Mouse (Mus musculus): ENCODE measurements around the gene Atxn3. TPM values are rescaled to one million over a fixed set of nuclear protein-coding genes. Genes with fewer than 3 reads are reported as not detected.

Gene Atxn3
- polyA plus RNA-seq (2015; fragmentation: Nextera tagmentation; extraction: Ambion mirVana): 12.0 and 12.2 TPM in 2 replicates

- peak within 1 kb of the TSS; percentile 79 for H3K9ac ChIP-seq
- peak within 1 kb of the TSS; percentile 73 for H3K4me3 ChIP-seq (replicated peaks)
- under 1% methylated on average over 54 of the region's 54 CpGs for WGBS
- peak within 1 kb of the TSS; percentile 58 for H3K4me2 ChIP-seq (replicated peaks)
- ATAC-seq (ENCODE audit: insufficient number of reproducible peaks, low FRiP score, low TSS enrichment, low read depth): peak; percentile 99
- H3K27ac ChIP-seq (replicated peaks): peak within 1 kb of the TSS; percentile 80
- no peaks in the 10 kb centered on the region for H3K36me3 ChIP-seq
- peaks cover 10% of the 10 kb centered on the region; the same call in 1 of the 2 replicates for H3K4me1 ChIP-seq
- H3K27me3 ChIP-seq: no peaks in the 10 kb centered on the region
- no peaks in the 10 kb centered on the region for H3K9me3 ChIP-seq (replicated peaks)
Measured at GRCm38 (mm10) chr12:101957942-101958544, at the start of gene Atxn3. Gene Atxn3, minus strand, starts transcription at chr12:101958246.

GRCm38 (mm10) chr12:102000785-102001184, 42.7 kb upstream of the Atxn3 start:
- Histone ChIP-seq H3K9ac (no peak overlapping the region), H3K4me1 (no peaks in the 10 kb centered on the region), H3K4me2 (replicated peaks) (no peak overlapping the region), H3K27ac (replicated peaks) (no peak overlapping the region), H3K9me3 (replicated peaks) (no peaks in the 10 kb centered on the region), H3K36me3 (peaks cover 68% of the 10 kb centered on the region), H3K4me3 (replicated peaks) (no peak overlapping the region), H3K27me3 (no peaks in the 10 kb centered on the region)
- 94% methylated on average over 11 of the region's 11 CpGs for WGBS
- ATAC-seq (ENCODE audit: insufficient number of reproducible peaks, low FRiP score, low TSS enrichment, low read depth): no peak

- Histone ChIP-seq H3K4me2 (replicated peaks) (no peak overlapping the region), H3K9me3 (replicated peaks) (no peaks in the 10 kb centered on the region), H3K9ac (no peak overlapping the region), H3K27ac (replicated peaks) (no peak overlapping the region), H3K27me3 (no peaks in the 10 kb centered on the region), H3K4me1 (no peaks in the 10 kb centered on the region), H3K36me3 (peaks cover 68% of the 10 kb centered on the region), H3K4me3 (replicated peaks) (no peak overlapping the region)
- ATAC-seq (ENCODE audit: insufficient number of reproducible peaks, low FRiP score, low TSS enrichment, low read depth): no peak
- 88% methylated on average over 5 of the region's 5 CpGs for WGBS
Measured at GRCm38 (mm10) chr12:101998929-101999328, 40.9 kb upstream of the Atxn3 start.

GRCm38 (mm10) chr12:101994576-101995467, 36.8 kb upstream of the Atxn3 start:
- no peak overlapping the region for H3K4me3 ChIP-seq (replicated peaks)
- no peak overlapping the region for H3K4me2 ChIP-seq (replicated peaks)
- H3K9ac ChIP-seq: no peak overlapping the region
- peaks cover 73% of the 10 kb centered on the region for H3K36me3 ChIP-seq
- no peaks in the 10 kb centered on the region for H3K9me3 ChIP-seq (replicated peaks)
- no peaks in the 10 kb centered on the region for H3K27me3 ChIP-seq
- H3K4me1 ChIP-seq: no peaks in the 10 kb centered on the region
- no peak overlapping the region for H3K27ac ChIP-seq (replicated peaks)
- 92% methylated on average over 8 of the region's 8 CpGs for WGBS
- ATAC-seq (ENCODE audit: insufficient number of reproducible peaks, low FRiP score, low TSS enrichment, low read depth): no peak

- H3K27me3 ChIP-seq: no peaks in the 10 kb centered on the region
- H3K4me2 ChIP-seq (replicated peaks): no peak overlapping the region
- H3K27ac ChIP-seq (replicated peaks): no peak overlapping the region
- no peak overlapping the region for H3K4me3 ChIP-seq (replicated peaks)
- no peak for ATAC-seq (ENCODE audit: insufficient number of reproducible peaks, low FRiP score, low TSS enrichment, low read depth)
- H3K9me3 ChIP-seq (replicated peaks): no peaks in the 10 kb centered on the region
- WGBS: 83% methylated on average over 6 of the region's 6 CpGs
- no peak overlapping the region for H3K9ac ChIP-seq
- H3K4me1 ChIP-seq: no peaks in the 10 kb centered on the region
- peaks cover 85% of the 10 kb centered on the region for H3K36me3 ChIP-seq
Measured at GRCm38 (mm10) chr12:101987659-101988058, 29.6 kb upstream of the Atxn3 start.

GRCm38 (mm10) chr12:101985110-101985509, 27.1 kb upstream of the Atxn3 start:
- 42% methylated on average over 3 of the region's 3 CpGs for WGBS
- no peak overlapping the region for H3K9ac ChIP-seq
- no peak overlapping the region for H3K4me3 ChIP-seq (replicated peaks)
- H3K4me1 ChIP-seq: no peaks in the 10 kb centered on the region
- H3K9me3 ChIP-seq (replicated peaks): no peaks in the 10 kb centered on the region
- H3K4me2 ChIP-seq (replicated peaks): no peak overlapping the region
- peaks cover 65% of the 10 kb centered on the region for H3K36me3 ChIP-seq
- ATAC-seq (ENCODE audit: insufficient number of reproducible peaks, low FRiP score, low TSS enrichment, low read depth): no peak
- H3K27ac ChIP-seq (replicated peaks): no peak overlapping the region
- H3K27me3 ChIP-seq: no peaks in the 10 kb centered on the region

GRCm38 (mm10) chr12:101982977-101983376, 24.9 kb upstream of the Atxn3 start:
- no peaks in the 10 kb centered on the region for H3K9me3 ChIP-seq (replicated peaks)
- ATAC-seq (ENCODE audit: insufficient number of reproducible peaks, low FRiP score, low TSS enrichment, low read depth): no peak
- WGBS: 92% methylated on average over 9 of the region's 9 CpGs
- H3K27ac ChIP-seq (replicated peaks): no peak overlapping the region
- peaks cover 4% of the 10 kb centered on the region; the same call in 1 of the 2 replicates for H3K4me1 ChIP-seq
- no peaks in the 10 kb centered on the region for H3K27me3 ChIP-seq
- H3K9ac ChIP-seq: no peak overlapping the region
- H3K4me2 ChIP-seq (replicated peaks): no peak overlapping the region
- peaks cover 48% of the 10 kb centered on the region for H3K36me3 ChIP-seq
- no peak overlapping the region for H3K4me3 ChIP-seq (replicated peaks)

GRCm38 (mm10) chr12:101981559-101981958, 23.5 kb upstream of the Atxn3 start:
- 94% methylated on average over 2 of the region's 2 CpGs for WGBS
- no peak for ATAC-seq (ENCODE audit: insufficient number of reproducible peaks, low FRiP score, low TSS enrichment, low read depth)

GRCm38 (mm10) chr12:101980266-101980665, 22.2 kb upstream of the Atxn3 start:
- no peak overlapping the region for H3K27ac ChIP-seq (replicated peaks)
- H3K27me3 ChIP-seq: no peaks in the 10 kb centered on the region
- no peaks in the 10 kb centered on the region for H3K9me3 ChIP-seq (replicated peaks)
- peaks cover 15% of the 10 kb centered on the region for H3K4me1 ChIP-seq
- no peak overlapping the region for H3K9ac ChIP-seq
- H3K36me3 ChIP-seq: peaks cover 28% of the 10 kb centered on the region
- no peak overlapping the region for H3K4me3 ChIP-seq (replicated peaks)
- no peak for ATAC-seq (ENCODE audit: insufficient number of reproducible peaks, low FRiP score, low TSS enrichment, low read depth)
- H3K4me2 ChIP-seq (replicated peaks): no peak overlapping the region
- 71% methylated on average over 5 of the region's 5 CpGs for WGBS

More at GRCm38 (mm10) chr12:101981559-101981958, 23.5 kb upstream of the Atxn3 start:
- Histone ChIP-seq H3K4me2 (replicated peaks) (no peak overlapping the region), H3K9me3 (replicated peaks) (no peaks in the 10 kb centered on the region), H3K4me3 (replicated peaks) (no peak overlapping the region), H3K27me3 (no peaks in the 10 kb centered on the region), H3K4me1 (peaks cover 15% of the 10 kb centered on the region), H3K9ac (no peak overlapping the region), H3K27ac (replicated peaks) (no peak overlapping the region), H3K36me3 (peaks cover 36% of the 10 kb centered on the region)

GRCm38 (mm10) chr12:101979213-101979750, 21.2 kb upstream of the Atxn3 start:
- peaks cover 22% of the 10 kb centered on the region for H3K4me1 ChIP-seq

GRCm38 (mm10) chr12:101978588-101978987, 20.5 kb upstream of the Atxn3 start:
- Histone ChIP-seq H3K27ac (replicated peaks) (no peak overlapping the region), H3K4me3 (replicated peaks) (no peak overlapping the region), H3K9ac (no peak overlapping the region), H3K27me3 (no peaks in the 10 kb centered on the region), H3K4me2 (replicated peaks) (no peak overlapping the region), H3K36me3 (peaks cover 13% of the 10 kb centered on the region), H3K9me3 (replicated peaks) (no peaks in the 10 kb centered on the region), H3K4me1 (peaks cover 23% of the 10 kb centered on the region)
- ATAC-seq (ENCODE audit: insufficient number of reproducible peaks, low FRiP score, low TSS enrichment, low read depth): no peak
- WGBS: 77% methylated on average over 1 of the region's 1 CpGs

More at GRCm38 (mm10) chr12:101979213-101979750, 21.2 kb upstream of the Atxn3 start:
- Histone ChIP-seq H3K36me3 (peaks cover 20% of the 10 kb centered on the region), H3K27me3 (no peaks in the 10 kb centered on the region), H3K27ac (replicated peaks) (no peak overlapping the region), H3K4me3 (replicated peaks) (no peak overlapping the region), H3K9me3 (replicated peaks) (no peaks in the 10 kb centered on the region), H3K9ac (no peak overlapping the region), H3K4me2 (replicated peaks) (no peak overlapping the region)
- 81% methylated on average over 8 of the region's 8 CpGs for WGBS
- ATAC-seq (ENCODE audit: insufficient number of reproducible peaks, low FRiP score, low TSS enrichment, low read depth): no peak
